Mouse (Mus musculus) MEL (cell line): Measurements from ENCODE around the gene Dbnl.

ENCODE experiments used
- CTCF ChIP-seq, 3 experiments: IDR thresholded peaks in 2 of 3; conservative IDR thresholded peaks in 1 of 3; 2 replicates each; pipeline ENCODE4 v1.5.1; 2011 to 2012; ENCODE audit warnings: low read length in 3 of 3, low read depth in 2 of 3, mild to moderate bottlenecking in 2 of 3, improper control_type of control experiment in 1 of 3, inconsistent platforms in 1 of 3, mixed read lengths in 1 of 3, moderate library complexity in 1 of 3; ENCODE audit not compliant: control insufficient read depth in 1 of 3, insufficient read depth in 1 of 3, poor library complexity in 1 of 3, severe bottlenecking in 1 of 3
- EP300 ChIP-seq, 2 experiments: IDR thresholded peaks; 2 replicates each; pipeline ENCODE4 v1.6.1; 2011; ENCODE audit warnings: improper control_type of control experiment in 2 of 2, low read length in 2 of 2, low read depth in 1 of 2, mild to moderate bottlenecking in 1 of 2

GRCm38 (mm10) chr11:5742106-5742505 is 46.2 kb upstream of the Dbnl start:
- TF ChIP-seq CTCF (IDR thresholded peaks at IDR 0.05 in 2 of 3, conservative IDR thresholded peaks at IDR 0.05 in 1 of 3; ENCODE audit: control insufficient read depth in 1 of 3, insufficient read depth in 1 of 3, low read depth in 2 of 3, low read length in 3 of 3, poor library complexity in 1 of 3, severe bottlenecking in 1 of 3) (peak; percentile 36 to 91 (median 82)), EP300 (IDR thresholded peaks at IDR 0.05; ENCODE audit: low read depth in 1 of 2, low read length in 2 of 2) (no peak)
